Mouse (Mus musculus): ENCODE results near the gene Mt2.

GRCm38 (mm10) chr8:94189275-94190031 is 17.0 kb downstream of the Mt2 start:
- TF ChIP-seq POLR2A (IDR thresholded peaks at IDR 0.05; ENCODE audit: control insufficient read depth, low read depth, low read length) (no peak), CTCF (IDR thresholded peaks at IDR 0.05; ENCODE audit: control insufficient read depth, insufficient read depth, insufficient replicate concordance, low read depth, low read length) (no peak)

Measured in testis, adult 2 months (tissue).